Mouse (Mus musculus) embryonic facial prominence, embryonic 14.5 days (tissue): Measurements from ENCODE around the gene Radil. TPM values are rescaled to one million over a fixed set of nuclear protein-coding genes. Genes with fewer than 3 reads are reported as not detected.
A peak's percentile ranks its signal among the peaks of the same experiment; 100 is the strongest.

Source experiments
- ATAC-seq: fragments of 200-750 bp; cut with Nextera tagmentation; 2 replicates; pipeline ENCODE4 v1.8.0; 2017; ENCODE audit warnings: low read depth, moderate number of reproducible peaks, moderate TSS enrichment
- DNase-seq: peaks from one replicate; pipeline ENCODE4 v3.0.0-alpha.2; 2015; ENCODE audit warnings: low spot score
- H3K27ac ChIP-seq: fragments of 300-500 bp; sonication (generic); replicated peaks from 2 replicates; pipeline ENCODE4 v1.5.1; 2014; ENCODE audit warnings: low read depth, mild to moderate bottlenecking, low read length, moderate library complexity
- H3K27me3 ChIP-seq: fragments of 300-500 bp; sonication (generic); replicated peaks from 2 replicates; pipeline ENCODE4 v1.6.1; 2014; ENCODE audit warnings: low read length; ENCODE audit not compliant: control insufficient read depth, insufficient read depth
- H3K36me3 ChIP-seq: fragments of 300-500 bp; sonication (generic); 2 replicates; pipeline ENCODE4 v1.6.1; 2014; ENCODE audit warnings: low read length, mixed read lengths; ENCODE audit not compliant: control insufficient read depth, insufficient read depth
- H3K4me1 ChIP-seq: fragments of 300-500 bp; sonication (generic); 2 replicates; pipeline ENCODE4 v1.6.1; 2014; ENCODE audit warnings: antibody characterized with exemption, low read length; ENCODE audit not compliant: control insufficient read depth, insufficient read depth
- H3K4me2 ChIP-seq: fragments of 300-500 bp; sonication (generic); 2 replicates; pipeline ENCODE4 v1.6.1; 2014; ENCODE audit warnings: low read depth, mild to moderate bottlenecking, low read length, moderate library complexity, mixed read lengths
- H3K4me3 ChIP-seq: fragments of 300-500 bp; sonication (generic); 2 replicates; pipeline ENCODE4 v1.5.1; 2014; ENCODE audit warnings: low read depth, mild to moderate bottlenecking, low read length
- H3K9ac ChIP-seq: fragments of 300-500 bp; sonication (generic); 2 replicates; pipeline ENCODE4 v1.6.1; 2014; ENCODE audit warnings: low read depth, mild to moderate bottlenecking, low read length, moderate library complexity, mixed read lengths
- H3K9me3 ChIP-seq: fragments of 300-500 bp; sonication (generic); 2 replicates; pipeline ENCODE4 v1.6.1; 2016; ENCODE audit warnings: low read length; ENCODE audit not compliant: control insufficient read depth
- WGBS: fragments of 180-500 bp; shearing (Covaris S2); extraction: QIAGEN DNeasy Blood & Tissue Kit; methylation state at CpG from one replicate; pipeline ENCODE4 v1.1.7; 2014; 5-methylcytosine and 5-hydroxymethylcytosine counted together
- polyA plus RNA-seq: library from polyadenylated mRNA; unstranded; fragments of >200 nt; fragmentation: Nextera tagmentation; extraction: Ambion mirVana; gene quantifications from 2 replicates; pipeline ENCODE4 v1.2.1, GENCODE M21; 2014

Gene Radil
- polyA plus RNA-seq, 1 experiment from 2014 or later, result 5.4 TPM

- H3K9me3 ChIP-seq, result no peaks in the 10 kb centered on the region
- H3K4me1 ChIP-seq, result peaks cover 6% of the 10 kb centered on the region
- no peak overlapping the region for H3K27ac ChIP-seq
- 69% methylated on average over 2 of the region's 2 CpGs for WGBS
- no peak overlapping the region for H3K9ac ChIP-seq
- no peaks in the 10 kb centered on the region for H3K27me3 ChIP-seq
- ATAC-seq, result no peak
- no peak for DNase-seq
- H3K36me3 ChIP-seq, result no peaks in the 10 kb centered on the region
- no peak overlapping the region for H3K4me2 ChIP-seq
- no peak overlapping the region for H3K4me3 ChIP-seq
Observed at GRCm38 (mm10) chr5:142482512-142482911, 68.4 kb downstream of the Radil start.

GRCm38 (mm10) chr5:142478829-142479435 lies 72.0 kb downstream of the Radil start:
- peak; percentile 77 for ATAC-seq
- Histone ChIP-seq H3K36me3 (no peaks in the 10 kb centered on the region; the same call in 1 of the 2 replicates), H3K9me3 (no peaks in the 10 kb centered on the region), H3K4me3 (no peak overlapping the region), H3K27ac (no peak overlapping the region), H3K4me1 (peaks cover 6% of the 10 kb centered on the region), H3K9ac (no peak overlapping the region), H3K4me2 (peak overlapping the region; percentile 44), H3K27me3 (no peaks in the 10 kb centered on the region)
- 30% methylated on average over 17 of the region's 17 CpGs for WGBS
- DNase-seq, result peak; percentile 91

GRCm38 (mm10) chr5:142477866-142478615 lies 72.9 kb downstream of the Radil start:
- H3K9ac ChIP-seq, result no peak overlapping the region

GRCm38 (mm10) chr5:142477346-142477745 lies 73.6 kb downstream of the Radil start:
- WGBS, result 83% methylated on average over 12 of the region's 12 CpGs
- ATAC-seq, result no peak
- Histone ChIP-seq H3K4me3 (no peak overlapping the region), H3K27me3 (no peaks in the 10 kb centered on the region), H3K27ac (no peak overlapping the region), H3K4me2 (no peak overlapping the region), H3K4me1 (peaks cover 6% of the 10 kb centered on the region), H3K9me3 (no peaks in the 10 kb centered on the region), H3K9ac (no peak overlapping the region), H3K36me3 (no peaks in the 10 kb centered on the region; the same call in 1 of the 2 replicates)
- no peak for DNase-seq

More at GRCm38 (mm10) chr5:142477866-142478615, 72.9 kb downstream of the Radil start:
- H3K27ac ChIP-seq, result no peak overlapping the region
- no peaks in the 10 kb centered on the region for H3K9me3 ChIP-seq
- no peaks in the 10 kb centered on the region for H3K27me3 ChIP-seq
- WGBS, result 88% methylated on average over 5 of the region's 5 CpGs
- no peak overlapping the region for H3K4me3 ChIP-seq
- no peak overlapping the region for H3K4me2 ChIP-seq
- H3K4me1 ChIP-seq, result peaks cover 6% of the 10 kb centered on the region
- ATAC-seq (no peak), DNase-seq (no peak)
- H3K36me3 ChIP-seq, result no peaks in the 10 kb centered on the region; the same call in 1 of the 2 replicates

- DNase-seq (no peak), ATAC-seq (no peak)
- no peak overlapping the region for H3K9ac ChIP-seq
- no peaks in the 10 kb centered on the region for H3K27me3 ChIP-seq
- H3K36me3 ChIP-seq, result no peaks in the 10 kb centered on the region; the same call in 1 of the 2 replicates
- H3K27ac ChIP-seq, result no peak overlapping the region
- 67% methylated on average over 1 of the region's 7 CpGs for WGBS
- no peak overlapping the region for H3K4me2 ChIP-seq
- peaks cover 5% of the 10 kb centered on the region for H3K4me1 ChIP-seq
- no peak overlapping the region for H3K4me3 ChIP-seq
- H3K9me3 ChIP-seq, result no peaks in the 10 kb centered on the region
Observed at GRCm38 (mm10) chr5:142475669-142476068, 75.2 kb downstream of the Radil start.

- no peaks in the 10 kb centered on the region for H3K27me3 ChIP-seq
- no peak overlapping the region for H3K9ac ChIP-seq
- ATAC-seq, result no peak
- no peak overlapping the region for H3K4me3 ChIP-seq
- H3K4me1 ChIP-seq, result no peaks in the 10 kb centered on the region
- H3K36me3 ChIP-seq, result peaks cover 14% of the 10 kb centered on the region
- 33% methylated on average over 9 of the region's 10 CpGs for WGBS
- peak; percentile 17 for DNase-seq
- no peaks in the 10 kb centered on the region for H3K9me3 ChIP-seq
- H3K27ac ChIP-seq, result no peak overlapping the region
- H3K4me2 ChIP-seq, result no peak overlapping the region
Observed at GRCm38 (mm10) chr5:142473696-142474095, 77.2 kb downstream of the Radil start.

GRCm38 (mm10) chr5:142469796-142470195 lies 81.1 kb downstream of the Radil start:
- Histone ChIP-seq H3K27me3 (no peaks in the 10 kb centered on the region), H3K9ac (no peak overlapping the region), H3K27ac (no peak overlapping the region), H3K4me3 (no peak overlapping the region), H3K4me2 (no peak overlapping the region), H3K4me1 (peaks cover under 1% of the 10 kb centered on the region; the same call in 1 of the 2 replicates), H3K9me3 (no peaks in the 10 kb centered on the region), H3K36me3 (peaks cover 26% of the 10 kb centered on the region)
- ATAC-seq (no peak), DNase-seq (no peak)
- 86% methylated on average over 11 of the region's 11 CpGs for WGBS

- H3K9me3 ChIP-seq, result no peaks in the 10 kb centered on the region
- H3K27ac ChIP-seq, result no peak overlapping the region
- WGBS, result 89% methylated on average over 13 of the region's 13 CpGs
- ATAC-seq, result no peak
- H3K4me2 ChIP-seq, result no peak overlapping the region
- H3K4me1 ChIP-seq, result peaks cover 4% of the 10 kb centered on the region
- peaks cover 26% of the 10 kb centered on the region for H3K36me3 ChIP-seq
- no peak overlapping the region for H3K4me3 ChIP-seq
- no peak for DNase-seq
- H3K9ac ChIP-seq, result no peak overlapping the region
- no peaks in the 10 kb centered on the region for H3K27me3 ChIP-seq
Observed at GRCm38 (mm10) chr5:142468375-142468774, 82.5 kb downstream of the Radil start.
